Mouse (Mus musculus) A20 (cell line): ENCODE results near the gene Ugt1a6a.
"Not testable (repeated sequence)": the region's sequence is repeated elsewhere in the genome, so short reads cannot be mapped to it uniquely, and the experiment has no call there.

Source experiments
- DNase-seq: peaks from one replicate; pipeline ENCODE4 v3.0.0-alpha.2; 2011; ENCODE audit warnings: low read depth, low spot score

The Ugt1a6a gene

GRCm38 (mm10) chr1:88212341-88213045, 77.9 kb downstream of the Ugt1a6a start:
- peak; percentile 16 for DNase-seq

DNA sequence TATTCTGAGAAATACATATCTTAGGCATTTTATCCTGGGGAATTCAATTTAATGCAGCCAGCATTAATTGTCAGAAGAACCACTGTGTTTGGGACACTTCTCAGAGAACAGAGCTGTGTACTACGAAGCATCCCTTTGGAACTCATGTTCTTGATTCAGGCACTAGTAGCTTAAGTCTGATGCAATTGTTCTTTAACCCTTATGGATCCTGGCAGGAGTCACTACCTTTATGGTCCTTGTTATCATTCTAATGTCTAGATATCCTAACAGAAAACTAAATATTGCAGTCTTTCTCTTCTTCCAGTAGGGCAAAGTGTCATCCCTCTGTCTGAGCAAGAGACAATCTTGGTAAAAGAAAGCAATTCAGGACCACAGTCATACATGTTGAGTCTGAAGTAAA, 78.5 kb downstream of the Ugt1a6a start:
- no peak for DNase-seq

GRCm38 (mm10) chr1:88213766-88214461, 79.3 kb downstream of the Ugt1a6a start:
- peak; percentile 9 for DNase-seq

DNA sequence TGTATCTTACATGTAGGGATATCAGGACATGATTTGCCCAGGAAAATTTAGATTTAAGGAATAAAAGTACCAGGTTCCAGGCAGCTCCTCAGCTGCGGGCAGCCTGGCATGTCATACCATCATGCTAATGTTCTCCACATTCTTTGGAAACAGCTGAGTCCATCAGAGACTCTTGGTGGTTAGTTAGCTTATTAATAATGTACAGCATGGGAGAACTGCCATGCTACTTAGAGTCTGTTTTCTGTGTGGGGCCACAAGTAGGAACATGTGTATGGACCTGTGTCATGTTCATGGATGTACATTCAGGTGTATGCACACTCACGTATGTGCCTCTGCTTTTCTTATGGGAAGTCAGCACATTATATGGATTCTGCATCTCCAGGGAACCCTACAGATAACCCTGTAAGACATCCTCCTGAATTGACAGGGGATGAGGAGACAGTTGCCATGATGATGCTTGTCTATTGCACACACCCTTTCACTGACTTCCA, 79.9 kb downstream of the Ugt1a6a start:
- DNase-seq, result peak; percentile 18

- peak; percentile 5 for DNase-seq
Observed at GRCm38 (mm10) chr1:88215466-88216380, 81.1 kb downstream of the Ugt1a6a start.

DNA sequence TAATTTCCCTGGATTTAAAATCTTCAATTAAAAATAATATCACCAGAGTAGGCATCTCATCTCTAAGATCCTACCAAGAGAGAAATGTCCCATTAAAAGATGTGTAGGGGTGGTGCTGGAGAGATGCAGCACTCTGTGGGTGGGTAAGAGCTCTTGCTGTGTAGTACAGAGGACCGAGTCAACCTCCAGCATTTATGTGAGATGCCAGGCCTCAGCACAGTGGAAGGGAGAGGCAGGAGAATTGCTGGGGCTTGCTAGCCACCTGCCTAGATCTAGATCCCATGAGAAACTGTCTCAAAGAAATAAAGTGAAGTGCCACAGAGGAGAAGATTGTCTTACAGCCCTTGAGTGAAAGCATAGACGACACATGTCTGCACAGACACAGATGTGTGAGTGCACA, 81.9 kb downstream of the Ugt1a6a start:
- no peak for DNase-seq

DNA sequence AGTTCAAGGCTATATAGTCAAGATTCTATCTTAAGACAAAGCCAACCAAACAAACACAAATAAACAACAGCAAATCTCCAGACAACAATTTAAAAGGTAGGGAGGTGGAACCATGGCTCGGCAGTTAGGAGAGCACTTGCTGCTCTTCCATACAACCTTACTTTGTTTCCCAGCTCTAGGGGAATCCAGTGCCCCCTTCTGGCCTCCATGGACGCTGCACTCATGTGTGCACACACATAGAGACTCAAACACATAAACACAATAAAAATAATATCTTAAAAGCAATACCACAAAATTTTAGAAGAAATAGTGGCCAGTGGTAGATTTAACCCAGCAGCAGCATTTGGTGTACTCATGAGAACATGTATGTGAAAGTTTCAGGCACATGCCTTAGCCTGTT, 82.5 kb downstream of the Ugt1a6a start:
- DNase-seq, result no peak

DNA sequence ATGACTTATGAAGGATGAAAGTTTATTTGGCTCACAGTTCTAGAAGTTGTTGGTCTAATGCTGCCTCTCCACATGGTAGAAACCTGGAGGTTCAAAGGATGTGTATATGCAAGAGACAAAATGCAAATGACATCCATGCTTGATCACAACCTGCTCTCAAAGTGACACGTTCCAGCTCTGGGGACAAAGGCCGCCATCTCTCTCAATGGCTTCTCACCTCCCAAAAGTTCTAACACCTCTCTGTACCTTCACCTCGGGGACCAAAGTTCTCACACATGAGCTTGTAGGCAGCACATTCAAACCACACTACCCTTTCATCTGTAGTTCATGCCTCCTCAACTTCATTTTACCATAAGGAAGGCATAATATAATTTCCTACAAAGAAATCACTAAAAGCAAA, 83.0 kb downstream of the Ugt1a6a start:
- DNase-seq, result no peak

- peak; percentile 9 for DNase-seq
Observed at GRCm38 (mm10) chr1:88218051-88218450, 83.4 kb downstream of the Ugt1a6a start.

DNA sequence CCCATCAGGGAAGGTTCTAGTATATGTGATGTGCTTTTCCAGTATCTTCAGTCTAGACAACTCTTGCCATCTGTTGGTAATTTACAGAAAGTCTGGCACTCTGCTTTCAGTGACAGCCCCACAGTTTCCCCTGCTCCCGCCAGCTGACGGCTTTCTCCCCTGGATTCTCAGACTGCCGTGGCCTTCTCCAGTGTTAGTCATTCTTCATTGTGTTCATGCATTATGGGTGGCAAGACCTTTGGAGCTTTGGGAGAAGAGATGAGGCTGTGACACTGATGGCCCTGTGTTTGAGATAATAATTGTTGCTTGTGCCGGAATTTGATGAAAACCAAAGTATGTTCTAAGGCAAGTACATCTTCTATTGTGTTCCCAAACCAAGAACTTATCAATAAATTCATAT, 84.0 kb downstream of the Ugt1a6a start:
- peak; percentile 1 for DNase-seq

GRCm38 (mm10) chr1:88219054-88219453, 84.4 kb downstream of the Ugt1a6a start:
- DNase-seq, result no peak

GRCm38 (mm10) chr1:88220336-88220735, 85.7 kb downstream of the Ugt1a6a start:
- no peak for DNase-seq

- DNase-seq, result peak; percentile 17
Observed at GRCm38 (mm10) chr1:88222216-88222615, 87.6 kb downstream of the Ugt1a6a start.

GRCm38 (mm10) chr1:88223011-88223515, 88.5 kb downstream of the Ugt1a6a start:
- DNase-seq, result peak; percentile 28

DNA sequence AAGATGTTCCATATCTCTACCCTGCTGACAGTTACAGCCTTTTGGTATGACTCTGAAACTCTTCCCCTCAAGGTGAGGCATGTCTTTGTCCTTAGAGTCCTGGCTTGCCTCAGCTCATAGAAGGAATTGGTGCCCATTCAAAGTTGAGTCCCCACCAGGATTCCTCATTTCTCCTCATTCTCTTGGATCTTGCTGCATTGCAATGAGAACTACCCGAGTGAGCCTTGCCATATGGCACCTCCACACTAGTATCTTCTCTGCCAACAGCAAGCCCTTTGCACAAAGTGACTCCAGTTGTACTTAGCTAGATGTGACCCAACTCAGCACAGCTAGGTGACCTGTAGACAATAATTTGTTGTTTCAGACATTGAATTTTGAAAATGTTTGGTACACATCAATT, 89.0 kb downstream of the Ugt1a6a start:
- no peak for DNase-seq

GRCm38 (mm10) chr1:88224029-88224776, 89.6 kb downstream of the Ugt1a6a start:
- DNase-seq, result no peak

DNA sequence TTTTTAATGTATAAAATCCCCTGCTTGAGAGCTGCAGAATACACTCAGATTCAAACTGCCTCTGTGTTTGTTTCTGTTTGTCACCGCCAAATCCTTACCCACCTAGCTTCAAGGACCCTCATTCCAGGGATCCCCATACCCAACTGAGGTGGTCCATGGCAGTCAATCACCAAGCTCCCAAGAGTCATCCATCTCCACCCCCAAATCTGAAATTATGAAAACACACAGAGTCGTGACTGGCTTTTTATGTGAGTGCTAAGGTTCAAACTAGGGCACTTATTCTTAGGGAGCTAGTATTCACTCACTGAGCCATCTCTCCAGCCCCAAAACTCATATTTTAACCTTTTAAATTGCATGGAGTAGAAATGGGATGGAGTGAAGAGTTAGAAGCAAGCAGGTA, 90.7 kb downstream of the Ugt1a6a start:
- DNase-seq, result not testable (repeated sequence)

GRCm38 (mm10) chr1:88225741-88226140, 91.1 kb downstream of the Ugt1a6a start:
- no peak for DNase-seq

GRCm38 (mm10) chr1:88226670-88227379, 92.2 kb downstream of the Ugt1a6a start, which contains the start of gene Mroh2a:
Gene Mroh2a (plus strand): TSS chr1:88226986.
- DNase-seq, result no peak

- no peak for DNase-seq
Observed at GRCm38 (mm10) chr1:88227482-88227881, 92.9 kb downstream of the Ugt1a6a start.
